Mouse (Mus musculus) spleen, adult 12 weeks (tissue): ENCODE data around the gene Tbc1d22a.

Experiments
- DNase-seq: peaks from one replicate; pipeline ENCODE4 v3.0.0; 2022; ENCODE audit warnings: low spot score

The Tbc1d22a gene

DNA sequence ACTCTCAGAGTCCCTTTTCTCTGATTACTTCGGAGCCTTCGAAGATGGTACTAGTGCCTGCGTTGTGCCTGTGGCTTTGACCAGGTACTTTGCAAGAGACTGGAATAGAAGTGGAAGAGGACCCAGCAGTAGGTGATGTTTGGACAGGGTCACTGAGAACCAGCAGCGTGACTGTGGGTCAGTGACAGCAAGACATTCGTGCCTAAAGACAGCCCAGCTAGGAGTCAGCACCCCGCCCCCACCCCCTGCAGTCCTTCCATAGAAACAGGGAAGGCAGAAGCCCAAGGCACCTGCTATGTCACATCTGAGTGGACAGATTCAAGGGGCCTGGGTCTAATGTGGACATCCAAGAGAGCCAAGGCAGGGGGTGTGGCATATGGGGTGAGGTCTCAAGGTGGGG is 295.3 kb downstream of the Tbc1d22a start:
- no peak for DNase-seq

DNA sequence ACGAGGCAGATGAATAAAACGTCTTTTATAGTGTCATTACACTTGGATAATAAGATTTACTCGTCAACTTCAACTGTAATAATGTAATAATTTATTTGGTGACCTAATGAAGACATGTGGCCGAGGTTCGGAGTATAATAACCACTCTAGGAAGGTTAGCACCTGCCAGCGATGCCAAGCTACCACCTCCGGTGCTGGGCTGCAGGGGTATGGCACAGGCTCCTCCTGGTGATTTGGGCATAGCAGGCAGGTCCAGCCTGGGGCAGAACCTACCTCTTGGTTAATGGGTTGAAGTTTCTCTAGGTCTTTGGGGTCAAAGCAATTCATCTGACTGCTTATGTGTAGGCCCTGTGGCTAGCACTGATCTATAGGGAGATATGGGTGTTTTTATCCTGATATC is 296.9 kb downstream of the Tbc1d22a start:
- no peak for DNase-seq

DNA sequence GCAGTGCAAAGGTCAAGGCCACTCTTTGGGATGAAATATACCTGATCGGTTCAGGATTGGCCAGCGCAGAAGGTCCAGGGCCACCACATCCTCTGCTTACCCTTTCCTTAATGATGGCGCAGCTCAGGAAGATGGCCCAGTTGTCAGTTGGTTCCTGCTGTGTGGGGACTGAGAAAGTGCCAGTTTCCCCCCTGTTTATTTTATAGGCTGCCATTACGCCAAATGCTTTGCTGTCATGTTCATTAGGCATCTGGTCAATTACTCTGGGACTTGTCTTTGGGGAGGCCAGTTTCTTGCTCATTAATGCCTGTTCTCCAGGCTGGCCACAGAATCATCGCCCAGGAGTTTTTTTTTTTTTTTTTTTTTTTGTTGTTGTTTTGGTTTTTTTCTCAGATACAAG is 299.1 kb downstream of the Tbc1d22a start:
- DNase-seq = no peak

DNA sequence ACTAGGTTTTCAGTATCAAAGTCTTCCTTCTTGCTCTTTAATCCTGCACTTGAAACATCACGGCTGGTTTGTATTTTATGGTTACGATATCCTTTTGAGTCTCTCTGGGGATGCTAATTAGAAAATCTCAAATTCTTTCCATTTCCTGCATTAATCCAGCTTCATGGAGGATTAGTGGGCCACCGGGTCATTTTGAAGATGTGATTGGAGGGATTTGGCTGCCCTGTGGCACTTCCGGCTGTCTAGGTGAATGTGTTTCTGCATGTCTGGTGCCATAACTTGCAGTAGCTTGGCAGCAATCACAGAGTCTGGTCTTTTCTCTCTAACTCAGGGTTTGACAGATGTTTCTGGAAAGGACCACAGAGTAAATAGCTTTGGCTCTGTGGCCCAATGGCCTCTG is 305.9 kb downstream of the Tbc1d22a start:
- DNase-seq = no peak

DNA sequence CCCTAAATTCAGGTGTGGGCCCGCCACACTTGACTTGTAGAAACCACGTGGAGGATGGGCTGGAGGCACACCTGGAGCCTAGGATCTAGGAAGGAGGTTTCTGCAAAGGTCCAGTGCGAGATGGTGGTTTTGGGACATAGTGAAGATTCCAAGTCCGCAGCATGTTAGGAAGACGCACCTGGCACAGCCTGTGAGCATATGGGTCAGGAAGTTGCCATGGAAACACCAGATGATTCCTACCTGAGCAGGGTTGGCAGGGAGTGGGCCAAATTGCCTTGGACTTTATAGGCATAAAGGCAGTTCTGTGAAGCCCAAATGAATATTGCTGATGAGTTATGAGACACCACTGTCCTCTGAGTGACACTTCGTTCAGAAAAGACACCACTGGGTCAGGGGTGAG is 321.1 kb downstream of the Tbc1d22a start:
- DNase-seq = no peak

DNA sequence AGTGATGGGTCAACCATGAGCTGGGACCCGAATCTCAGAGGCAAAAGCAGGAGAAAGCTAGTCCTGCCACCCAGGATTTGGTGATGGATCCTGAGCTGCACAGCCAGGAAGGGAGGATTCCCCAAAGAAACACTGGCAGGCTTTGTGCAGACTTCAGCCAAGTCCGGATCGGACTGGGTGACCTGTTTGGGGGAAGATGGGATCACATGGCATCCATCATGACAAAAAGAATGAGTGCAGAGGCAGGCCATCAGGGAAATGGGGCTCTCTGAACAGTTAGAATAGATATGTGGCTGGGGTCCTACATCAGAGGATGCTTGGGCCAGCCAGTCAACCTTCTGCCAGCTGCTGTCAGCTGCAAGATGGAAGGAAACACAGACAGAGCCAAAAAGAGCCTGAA is 328.1 kb downstream of the Tbc1d22a start:
- DNase-seq = no peak

DNA sequence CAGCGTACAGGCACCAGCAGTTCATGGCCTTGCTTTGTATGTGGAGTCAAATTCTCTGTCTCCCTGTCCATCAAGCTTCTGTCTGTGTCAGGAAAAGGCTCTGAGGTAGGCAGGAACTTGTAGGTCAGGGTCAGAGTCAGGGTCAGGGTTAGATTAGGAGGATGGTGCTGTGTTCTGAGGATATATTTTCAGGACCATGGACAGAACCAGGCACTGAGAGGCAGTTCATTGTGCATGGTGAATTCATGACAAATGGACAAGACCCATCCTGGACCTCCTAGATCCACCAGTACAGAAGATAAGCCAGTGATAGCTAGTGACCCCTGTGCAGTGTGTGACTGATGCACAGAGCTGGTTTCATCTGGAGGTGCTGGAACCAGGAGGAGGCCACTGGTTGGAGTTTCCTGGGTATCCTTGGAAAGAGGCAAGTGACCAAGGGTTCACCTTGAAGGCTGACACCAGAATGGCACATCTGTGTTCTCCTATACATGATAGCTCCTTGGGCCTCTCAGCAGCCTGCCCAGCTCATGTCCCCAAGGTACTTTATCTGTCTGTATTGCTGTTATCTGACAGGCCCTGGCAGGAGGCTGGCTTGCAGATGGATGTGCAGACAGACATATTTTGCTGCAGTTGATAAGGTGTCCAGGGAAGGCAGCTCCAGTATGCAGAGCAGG is 330.0 kb downstream of the Tbc1d22a start:
- no peak for DNase-seq
